Mouse (Mus musculus) embryonic facial prominence, embryonic 14.5 days (tissue): ENCODE measurements around the gene Tmem170b. TPM values are rescaled to one million over a fixed set of nuclear protein-coding genes. Genes with fewer than 3 reads are reported as not detected.

ENCODE experiments used
- ATAC-seq: fragments of 200-750 bp; cut with Nextera tagmentation; 2 replicates; pipeline ENCODE4 v1.8.0; 2017; ENCODE audit warnings: low read depth, moderate number of reproducible peaks, moderate TSS enrichment
- DNase-seq: peaks from one replicate; pipeline ENCODE4 v3.0.0-alpha.2; 2015; ENCODE audit warnings: low spot score
- H3K27ac ChIP-seq: fragments of 300-500 bp; sonication (generic); replicated peaks from 2 replicates; pipeline ENCODE4 v1.5.1; 2014; ENCODE audit warnings: low read depth, mild to moderate bottlenecking, low read length, moderate library complexity
- H3K27me3 ChIP-seq: fragments of 300-500 bp; sonication (generic); replicated peaks from 2 replicates; pipeline ENCODE4 v1.6.1; 2014; ENCODE audit warnings: low read length; ENCODE audit not compliant: control insufficient read depth, insufficient read depth
- H3K36me3 ChIP-seq: fragments of 300-500 bp; sonication (generic); 2 replicates; pipeline ENCODE4 v1.6.1; 2014; ENCODE audit warnings: low read length, mixed read lengths; ENCODE audit not compliant: control insufficient read depth, insufficient read depth
- H3K4me1 ChIP-seq: fragments of 300-500 bp; sonication (generic); 2 replicates; pipeline ENCODE4 v1.6.1; 2014; ENCODE audit warnings: antibody characterized with exemption, low read length; ENCODE audit not compliant: control insufficient read depth, insufficient read depth
- H3K4me2 ChIP-seq: fragments of 300-500 bp; sonication (generic); 2 replicates; pipeline ENCODE4 v1.6.1; 2014; ENCODE audit warnings: low read depth, mild to moderate bottlenecking, low read length, moderate library complexity, mixed read lengths
- H3K4me3 ChIP-seq: fragments of 300-500 bp; sonication (generic); 2 replicates; pipeline ENCODE4 v1.5.1; 2014; ENCODE audit warnings: low read depth, mild to moderate bottlenecking, low read length
- H3K9ac ChIP-seq: fragments of 300-500 bp; sonication (generic); 2 replicates; pipeline ENCODE4 v1.6.1; 2014; ENCODE audit warnings: low read depth, mild to moderate bottlenecking, low read length, moderate library complexity, mixed read lengths
- H3K9me3 ChIP-seq: fragments of 300-500 bp; sonication (generic); 2 replicates; pipeline ENCODE4 v1.6.1; 2016; ENCODE audit warnings: low read length; ENCODE audit not compliant: control insufficient read depth
- WGBS: fragments of 180-500 bp; shearing (Covaris S2); extraction: QIAGEN DNeasy Blood & Tissue Kit; methylation state at CpG from one replicate; pipeline ENCODE4 v1.1.7; 2014; 5-methylcytosine and 5-hydroxymethylcytosine counted together
- polyA plus RNA-seq: library from polyadenylated mRNA; unstranded; fragments of >200 nt; fragmentation: Nextera tagmentation; extraction: Ambion mirVana; gene quantifications from 2 replicates; pipeline ENCODE4 v1.2.1, GENCODE M21; 2014

The Tmem170b gene
- polyA plus RNA-seq, 1 experiment from 2014 or later, result 14.9 TPM

- H3K4me3 ChIP-seq, result no peak overlapping the region
- no peak overlapping the region for H3K27ac ChIP-seq
- no peak overlapping the region for H3K4me2 ChIP-seq
- H3K4me1 ChIP-seq, result no peaks in the 10 kb centered on the region
- no peaks in the 10 kb centered on the region for H3K9me3 ChIP-seq
- no peak for DNase-seq
- 43% methylated on average over 10 of the region's 10 CpGs for WGBS
- ATAC-seq, result no peak
- no peaks in the 10 kb centered on the region for H3K27me3 ChIP-seq
- no peak overlapping the region for H3K9ac ChIP-seq
- no peaks in the 10 kb centered on the region for H3K36me3 ChIP-seq
These were observed 39.1 kb downstream of the Tmem170b start for GRCm38 (mm10) chr13:41644591-41645482.

- 68% methylated on average over 5 of the region's 5 CpGs for WGBS
- Histone ChIP-seq H3K4me1 (no peaks in the 10 kb centered on the region), H3K27me3 (no peaks in the 10 kb centered on the region), H3K36me3 (no peaks in the 10 kb centered on the region), H3K9me3 (no peaks in the 10 kb centered on the region), H3K9ac (no peak overlapping the region), H3K4me2 (no peak overlapping the region), H3K27ac (no peak overlapping the region), H3K4me3 (no peak overlapping the region)
- ATAC-seq (no peak), DNase-seq (no peak)
These were observed 39.8 kb downstream of the Tmem170b start for GRCm38 (mm10) chr13:41645483-41645859.

DNA sequence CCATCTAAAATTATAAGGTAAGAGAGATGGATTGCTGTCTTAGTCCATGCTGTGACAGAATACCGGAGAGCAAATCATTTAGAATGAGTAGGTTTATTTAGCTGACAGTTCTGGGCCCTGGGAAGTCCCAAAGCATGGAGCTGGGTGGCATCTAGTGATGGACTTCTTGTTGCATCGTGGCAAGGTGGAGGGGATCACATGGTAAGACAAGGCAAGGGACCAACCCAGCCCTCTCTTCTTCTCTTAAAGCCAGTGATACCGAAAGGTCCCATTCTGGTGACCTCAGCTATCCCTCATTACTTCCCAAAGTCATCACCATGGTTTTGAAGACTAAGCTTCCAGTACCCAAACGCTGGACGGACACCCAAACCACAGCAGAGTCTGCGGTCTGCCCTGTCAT is 42.3 kb downstream of the Tmem170b start:
- Histone ChIP-seq H3K4me3 (no peak overlapping the region), H3K4me1 (no peaks in the 10 kb centered on the region), H3K36me3 (no peaks in the 10 kb centered on the region), H3K4me2 (no peak overlapping the region), H3K9me3 (no peaks in the 10 kb centered on the region), H3K27ac (no peak overlapping the region), H3K9ac (no peak overlapping the region), H3K27me3 (no peaks in the 10 kb centered on the region)
- 88% methylated on average over 6 of the region's 6 CpGs for WGBS
- no peak for ATAC-seq
- no peak for DNase-seq

GRCm38 (mm10) chr13:41650665-41651064 is 45.0 kb downstream of the Tmem170b start:
- DNase-seq (no peak), ATAC-seq (no peak)
- Histone ChIP-seq H3K36me3 (no peaks in the 10 kb centered on the region), H3K27me3 (no peaks in the 10 kb centered on the region), H3K9ac (no peak overlapping the region), H3K4me3 (no peak overlapping the region), H3K9me3 (no peaks in the 10 kb centered on the region), H3K4me2 (no peak overlapping the region), H3K4me1 (no peaks in the 10 kb centered on the region), H3K27ac (no peak overlapping the region)
- 73% methylated on average over 7 of the region's 7 CpGs for WGBS

GRCm38 (mm10) chr13:41653791-41654190 is 48.1 kb downstream of the Tmem170b start:
- 80% methylated on average over 2 of the region's 2 CpGs for WGBS
- Histone ChIP-seq H3K4me3 (no peak overlapping the region), H3K9me3 (no peaks in the 10 kb centered on the region), H3K27me3 (no peaks in the 10 kb centered on the region), H3K4me1 (no peaks in the 10 kb centered on the region), H3K9ac (no peak overlapping the region), H3K4me2 (no peak overlapping the region), H3K27ac (no peak overlapping the region), H3K36me3 (no peaks in the 10 kb centered on the region)
- DNase-seq (no peak), ATAC-seq (no peak)

GRCm38 (mm10) chr13:41655576-41656090 is 49.9 kb downstream of the Tmem170b start:
- Histone ChIP-seq H3K4me2 (no peak overlapping the region), H3K9me3 (no peaks in the 10 kb centered on the region), H3K4me3 (no peak overlapping the region), H3K27ac (no peak overlapping the region), H3K9ac (no peak overlapping the region), H3K36me3 (no peaks in the 10 kb centered on the region), H3K27me3 (no peaks in the 10 kb centered on the region), H3K4me1 (peaks cover 5% of the 10 kb centered on the region; the same call in 1 of the 2 replicates)
- ATAC-seq (no peak), DNase-seq (no peak)
- WGBS, result 77% methylated on average over 10 of the region's 10 CpGs

GRCm38 (mm10) chr13:41660052-41660793 is 54.5 kb downstream of the Tmem170b start:
- H3K4me1 ChIP-seq, result peaks cover 13% of the 10 kb centered on the region; the same call in 1 of the 2 replicates
- H3K27ac ChIP-seq, result no peak overlapping the region
- H3K9ac ChIP-seq, result no peak overlapping the region
- no peak overlapping the region for H3K4me3 ChIP-seq
- ATAC-seq (peak; percentile 76), DNase-seq (peak; percentile 72)
- WGBS, result 53% methylated on average over 11 of the region's 11 CpGs
- H3K4me2 ChIP-seq, result no peak overlapping the region
- H3K36me3 ChIP-seq, result no peaks in the 10 kb centered on the region
- no peaks in the 10 kb centered on the region for H3K27me3 ChIP-seq
- H3K9me3 ChIP-seq, result no peaks in the 10 kb centered on the region

GRCm38 (mm10) chr13:41661116-41661515 is 55.4 kb downstream of the Tmem170b start:
- no peaks in the 10 kb centered on the region for H3K36me3 ChIP-seq
- no peak overlapping the region for H3K4me3 ChIP-seq
- WGBS, result 84% methylated on average over 11 of the region's 11 CpGs
- H3K9me3 ChIP-seq, result no peaks in the 10 kb centered on the region
- no peaks in the 10 kb centered on the region for H3K27me3 ChIP-seq
- H3K27ac ChIP-seq, result no peak overlapping the region
- peaks cover 13% of the 10 kb centered on the region; the same call in 1 of the 2 replicates for H3K4me1 ChIP-seq
- DNase-seq, result no peak
- H3K4me2 ChIP-seq, result no peak overlapping the region
- no peak overlapping the region for H3K9ac ChIP-seq
- no peak for ATAC-seq
